Mouse (Mus musculus) spleen, adult 2 months (tissue): ENCODE data around the gene Fxyd4.
A peak's percentile ranks its signal among the peaks of the same experiment; 100 is the strongest.

Source experiments
- CTCF ChIP-seq: fragments of 200-500 bp; IDR thresholded peaks from 2 replicates; pipeline ENCODE4 v1.5.1; 2011; ENCODE audit warnings: mild to moderate bottlenecking, inconsistent platforms; ENCODE audit not compliant: insufficient read depth, insufficient read length, insufficient replicate concordance; ENCODE audit errors: extremely low read depth
- POLR2A ChIP-seq: fragments of 200-500 bp; IDR thresholded peaks from 2 replicates; pipeline ENCODE4 v1.6.1; 2011; ENCODE audit warnings: low read depth, low read length, inconsistent platforms

DNA sequence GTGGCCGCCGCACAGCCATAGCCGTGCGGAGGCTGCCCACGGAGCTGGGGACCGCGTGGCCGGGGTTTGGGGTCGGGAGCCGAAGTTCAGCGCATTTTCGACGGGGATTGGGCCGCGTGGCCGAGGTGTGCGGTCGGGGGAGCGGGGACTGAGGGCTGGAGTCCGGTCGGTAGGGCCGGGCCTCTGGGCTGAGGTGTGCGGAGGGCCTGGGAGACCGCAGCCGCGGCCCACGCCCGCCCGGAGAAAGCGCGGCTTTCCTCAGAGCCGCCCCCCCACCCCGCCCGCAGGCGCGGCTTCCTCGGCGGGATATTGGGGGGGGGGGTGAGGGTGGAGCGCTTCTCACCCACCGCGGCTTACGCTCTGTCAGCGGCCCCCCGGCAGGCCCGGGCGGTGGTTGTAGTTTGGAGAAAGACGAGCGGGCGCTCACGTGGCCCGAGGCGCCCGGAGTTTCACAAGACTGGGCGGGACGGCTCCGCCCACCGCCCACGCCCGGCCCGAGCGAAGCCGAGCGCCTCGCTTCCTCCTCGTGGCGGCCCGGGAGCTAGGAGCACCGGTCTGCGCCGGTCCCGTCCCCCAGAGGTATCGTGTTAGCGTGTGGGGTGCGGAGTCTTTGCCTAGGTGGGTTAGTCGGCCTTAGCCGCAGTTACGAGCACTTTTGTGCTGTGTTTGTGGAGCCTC lies 30.1 kb downstream of the Fxyd4 start:
- TF ChIP-seq CTCF (no peak), POLR2A (peak; percentile 37)
